Mouse (Mus musculus): ENCODE data around the gene 1700016D06Rik.

1700016D06Rik gene

GRCm38 (mm10) chr8:11710415-11710814 lies 9.6 kb upstream of the 1700016D06Rik start:
- no peaks in the 10 kb centered on the region for H3K27me3 ChIP-seq (ENCODE audit: control insufficient read depth, insufficient read depth, low read length, poor library complexity, severe bottlenecking)
- H3K36me3 ChIP-seq (ENCODE audit: control insufficient read depth, insufficient read depth, low read length, poor library complexity, severe bottlenecking) = no peaks in the 10 kb centered on the region
- DNase-seq (ENCODE audit: low read depth, low spot score) = no peak

GRCm38 (mm10) chr8:11709542-11709941 lies 8.7 kb upstream of the 1700016D06Rik start:
- H3K36me3 ChIP-seq (ENCODE audit: control insufficient read depth, insufficient read depth, low read length, poor library complexity, severe bottlenecking) = no peaks in the 10 kb centered on the region
- H3K27me3 ChIP-seq (ENCODE audit: control insufficient read depth, insufficient read depth, low read length, poor library complexity, severe bottlenecking) = no peaks in the 10 kb centered on the region
- DNase-seq (ENCODE audit: low read depth, low spot score) = no peak

- H3K27me3 ChIP-seq (ENCODE audit: control insufficient read depth, insufficient read depth, low read length, poor library complexity, severe bottlenecking) = no peaks in the 10 kb centered on the region
- no peaks in the 10 kb centered on the region for H3K36me3 ChIP-seq (ENCODE audit: control insufficient read depth, insufficient read depth, low read length, poor library complexity, severe bottlenecking)
- no peak for DNase-seq (ENCODE audit: low read depth, low spot score)
Measured at GRCm38 (mm10) chr8:11708815-11709214, 8.0 kb upstream of the 1700016D06Rik start.

DNA sequence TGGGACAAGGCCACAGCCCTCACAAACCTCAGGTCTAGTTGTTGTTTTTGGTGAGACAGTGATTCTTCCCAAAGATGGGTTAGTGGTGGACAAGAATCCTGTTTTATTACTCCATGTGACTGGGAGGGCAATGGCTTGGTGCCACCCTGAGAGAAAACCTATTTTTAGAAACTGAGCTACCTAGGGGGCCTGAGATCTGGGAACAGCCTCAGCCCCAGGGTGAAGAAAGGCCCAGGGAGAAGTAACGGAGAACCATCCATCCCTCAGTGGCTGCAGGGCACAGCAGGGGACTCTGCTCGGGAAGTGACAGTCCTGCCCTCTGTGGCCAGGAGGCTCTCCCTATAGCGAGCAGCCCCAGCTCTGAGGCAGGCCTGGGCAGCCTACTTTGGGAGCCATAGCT lies 6.8 kb upstream of the 1700016D06Rik start:
- no peaks in the 10 kb centered on the region for H3K36me3 ChIP-seq (ENCODE audit: control insufficient read depth, insufficient read depth, low read length, poor library complexity, severe bottlenecking)
- H3K27me3 ChIP-seq (ENCODE audit: control insufficient read depth, insufficient read depth, low read length, poor library complexity, severe bottlenecking) = no peaks in the 10 kb centered on the region
- no peak for DNase-seq (ENCODE audit: low read depth, low spot score)

DNA sequence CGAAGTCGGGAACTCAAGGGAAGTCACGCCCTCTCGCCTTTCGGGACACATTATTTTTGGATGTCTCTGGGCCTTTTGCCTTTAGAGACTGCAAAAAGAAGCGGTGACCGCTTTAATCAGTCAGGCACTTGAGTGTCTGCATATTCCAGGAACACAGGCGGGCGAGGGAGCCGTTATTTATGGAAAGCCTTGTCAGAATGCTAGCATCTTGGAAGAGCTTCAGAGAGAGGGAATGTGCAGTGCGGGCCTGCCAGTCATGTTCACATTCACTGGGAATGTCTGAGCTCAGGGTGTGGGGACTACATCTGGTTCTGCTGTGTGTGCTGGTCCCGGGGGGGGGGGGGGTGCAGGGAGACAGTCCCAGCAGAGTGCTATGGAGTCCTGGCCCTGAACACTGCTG lies 5.0 kb upstream of the 1700016D06Rik start:
- DNase-seq (ENCODE audit: low read depth, low spot score) = no peak
- no peaks in the 10 kb centered on the region for H3K27me3 ChIP-seq (ENCODE audit: control insufficient read depth, insufficient read depth, low read length, poor library complexity, severe bottlenecking)
- H3K36me3 ChIP-seq (ENCODE audit: control insufficient read depth, insufficient read depth, low read length, poor library complexity, severe bottlenecking) = no peaks in the 10 kb centered on the region

- H3K27me3 ChIP-seq (ENCODE audit: control insufficient read depth, insufficient read depth, low read length, poor library complexity, severe bottlenecking) = no peaks in the 10 kb centered on the region
- no peak for DNase-seq (ENCODE audit: low read depth, low spot score)
- H3K36me3 ChIP-seq (ENCODE audit: control insufficient read depth, insufficient read depth, low read length, poor library complexity, severe bottlenecking) = no peaks in the 10 kb centered on the region
Measured at GRCm38 (mm10) chr8:11704716-11705420, 4.0 kb upstream of the 1700016D06Rik start.

- DNase-seq (ENCODE audit: low read depth, low spot score) = no peak
- 0 out of 2 replicates have a peak, but pooled peaks cover 2% of the 10 kb centered on the region for H3K27me3 ChIP-seq (ENCODE audit: control insufficient read depth, insufficient read depth, low read length, poor library complexity, severe bottlenecking)
Measured at GRCm38 (mm10) chr8:11703789-11704188, 2.9 kb upstream of the 1700016D06Rik start.

GRCm38 (mm10) chr8:11701428-11701827 lies 565 bp upstream of the 1700016D06Rik start:
- no peaks in the 10 kb centered on the region for H3K36me3 ChIP-seq (ENCODE audit: control insufficient read depth, insufficient read depth, low read length, poor library complexity, severe bottlenecking)
- DNase-seq (ENCODE audit: low read depth, low spot score) = no peak

More at GRCm38 (mm10) chr8:11703789-11704188, 2.9 kb upstream of the 1700016D06Rik start:
- H3K36me3 ChIP-seq (ENCODE audit: control insufficient read depth, insufficient read depth, low read length, poor library complexity, severe bottlenecking) = no peaks in the 10 kb centered on the region

GRCm38 (mm10) chr8:11700060-11701032 lies 517 bp downstream of the 1700016D06Rik start:
- Histone ChIP-seq H3K27me3 (ENCODE audit: control insufficient read depth, insufficient read depth, low read length, poor library complexity, severe bottlenecking) (0 out of 2 replicates have a peak, but pooled peaks cover 2% of the 10 kb centered on the region), H3K36me3 (ENCODE audit: control insufficient read depth, insufficient read depth, low read length, poor library complexity, severe bottlenecking) (no peaks in the 10 kb centered on the region)
- peak; percentile 70 for DNase-seq (ENCODE audit: low read depth, low spot score)

More at GRCm38 (mm10) chr8:11701428-11701827, 565 bp upstream of the 1700016D06Rik start:
- 0 out of 2 replicates have a peak, but pooled peaks cover 2% of the 10 kb centered on the region for H3K27me3 ChIP-seq (ENCODE audit: control insufficient read depth, insufficient read depth, low read length, poor library complexity, severe bottlenecking)

DNA sequence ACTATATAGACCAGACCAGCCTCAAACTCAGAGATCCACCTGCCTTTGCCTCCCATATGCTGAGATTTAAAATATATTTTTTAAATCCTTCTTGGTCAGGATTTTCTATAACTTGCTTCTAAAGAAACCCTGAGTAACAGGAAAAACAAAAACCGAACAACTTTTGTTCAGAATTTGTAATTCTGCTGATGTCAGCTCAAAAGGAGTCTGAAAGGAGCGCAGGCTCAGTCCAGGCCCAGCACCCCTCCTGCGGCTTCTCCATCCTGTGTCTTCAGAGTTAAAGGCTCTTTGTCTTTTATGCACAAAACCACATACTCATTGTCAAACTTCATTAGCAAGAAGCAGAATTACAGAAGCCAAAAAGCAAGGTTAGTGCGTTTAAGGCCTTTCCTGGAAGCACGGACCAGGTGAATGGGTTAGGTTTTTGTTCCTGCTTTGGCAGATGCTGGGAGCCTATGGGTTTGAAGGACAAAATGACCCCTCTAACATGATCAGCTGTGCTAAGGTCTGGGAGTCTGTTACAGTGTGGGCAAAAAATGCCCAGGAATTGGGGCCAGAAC lies 1.3 kb downstream of the 1700016D06Rik start:
- no peak for DNase-seq (ENCODE audit: low read depth, low spot score)
- Histone ChIP-seq H3K27me3 (ENCODE audit: control insufficient read depth, insufficient read depth, low read length, poor library complexity, severe bottlenecking) (0 out of 2 replicates have a peak, but pooled peaks cover 2% of the 10 kb centered on the region), H3K36me3 (ENCODE audit: control insufficient read depth, insufficient read depth, low read length, poor library complexity, severe bottlenecking) (no peaks in the 10 kb centered on the region)

- Histone ChIP-seq H3K27me3 (ENCODE audit: control insufficient read depth, insufficient read depth, low read length, poor library complexity, severe bottlenecking) (peaks cover 2% of the 10 kb centered on the region), H3K36me3 (ENCODE audit: control insufficient read depth, insufficient read depth, low read length, poor library complexity, severe bottlenecking) (no peaks in the 10 kb centered on the region)
- DNase-seq (ENCODE audit: low read depth, low spot score) = no peak
Measured at GRCm38 (mm10) chr8:11697467-11697866, 3.4 kb downstream of the 1700016D06Rik start.

GRCm38 (mm10) chr8:11696176-11696575 lies 4.7 kb downstream of the 1700016D06Rik start:
- DNase-seq (ENCODE audit: low read depth, low spot score) = no peak

GRCm38 (mm10) chr8:11693972-11694371 lies 6.9 kb downstream of the 1700016D06Rik start:
- no peaks in the 10 kb centered on the region; the same call in none of the 2 replicates for H3K27me3 ChIP-seq (ENCODE audit: control insufficient read depth, insufficient read depth, low read length, poor library complexity, severe bottlenecking)
- DNase-seq (ENCODE audit: low read depth, low spot score) = no peak
- no peaks in the 10 kb centered on the region for H3K36me3 ChIP-seq (ENCODE audit: control insufficient read depth, insufficient read depth, low read length, poor library complexity, severe bottlenecking)

More at GRCm38 (mm10) chr8:11696176-11696575, 4.7 kb downstream of the 1700016D06Rik start:
- Histone ChIP-seq H3K36me3 (ENCODE audit: control insufficient read depth, insufficient read depth, low read length, poor library complexity, severe bottlenecking) (no peaks in the 10 kb centered on the region), H3K27me3 (ENCODE audit: control insufficient read depth, insufficient read depth, low read length, poor library complexity, severe bottlenecking) (peaks cover 2% of the 10 kb centered on the region)

DNA sequence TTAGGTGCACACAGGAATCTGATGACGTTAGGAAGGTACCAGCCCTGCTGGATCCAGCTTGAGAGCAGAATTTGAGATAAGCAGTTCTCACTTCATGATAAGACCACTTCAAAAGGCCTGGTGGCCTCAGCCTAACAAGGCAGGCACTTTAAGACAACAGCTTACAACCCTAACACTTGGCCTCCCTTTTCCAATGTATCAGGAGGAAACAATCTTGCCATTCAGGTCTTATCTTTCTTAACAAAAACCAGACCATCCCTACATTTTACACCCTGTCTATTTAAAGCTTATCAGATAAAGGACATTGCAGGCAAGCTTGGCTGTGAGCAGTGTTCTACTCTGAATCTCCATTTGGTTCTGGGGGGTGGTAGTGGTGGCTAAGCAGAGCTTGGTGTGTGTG lies 8.4 kb downstream of the 1700016D06Rik start:
- Histone ChIP-seq H3K27me3 (ENCODE audit: control insufficient read depth, insufficient read depth, low read length, poor library complexity, severe bottlenecking) (no peaks in the 10 kb centered on the region; the same call in none of the 2 replicates), H3K36me3 (ENCODE audit: control insufficient read depth, insufficient read depth, low read length, poor library complexity, severe bottlenecking) (no peaks in the 10 kb centered on the region)
- DNase-seq (ENCODE audit: low read depth, low spot score) = no peak
